Mouse (Mus musculus) testis, postnatal 14 days (tissue): ENCODE results near the gene Mpdz.

Source experiments
- DNase-seq: peaks from one replicate; pipeline ENCODE4 v3.0.0; 2021; ENCODE audit warnings: low spot score

The Mpdz gene

GRCm38 (mm10) chr4:81392869-81393268 is 49.7 kb downstream of the Mpdz start:
- DNase-seq: no peak

GRCm38 (mm10) chr4:81389263-81389662 is 53.4 kb downstream of the Mpdz start:
- no peak for DNase-seq

- no peak for DNase-seq
Observed at GRCm38 (mm10) chr4:81387644-81388043, 55.0 kb downstream of the Mpdz start.

- no peak for DNase-seq
Observed at GRCm38 (mm10) chr4:81372355-81372754, 70.3 kb downstream of the Mpdz start.

DNA sequence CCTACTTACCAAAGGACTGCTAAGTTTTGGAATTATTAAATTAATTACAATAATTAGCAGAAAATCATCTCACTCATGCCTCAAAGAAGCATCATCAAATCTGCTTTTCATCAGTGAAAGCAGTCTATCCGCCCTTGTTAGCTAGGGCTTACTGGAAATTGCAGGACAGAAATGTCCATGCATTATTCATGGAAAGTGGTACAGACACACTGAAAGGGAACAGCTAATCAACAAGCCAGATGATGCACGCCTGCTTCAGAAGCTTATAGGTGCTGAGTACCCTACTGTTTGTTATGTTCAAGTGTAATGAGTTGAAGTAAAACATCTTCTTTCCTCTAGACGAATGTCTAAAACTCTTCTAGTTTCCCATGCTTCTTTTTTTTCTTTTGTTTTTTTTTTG is 91.2 kb downstream of the Mpdz start:
- DNase-seq: no peak

GRCm38 (mm10) chr4:81348646-81349045 is 94.0 kb downstream of the Mpdz start:
- DNase-seq: no peak

DNA sequence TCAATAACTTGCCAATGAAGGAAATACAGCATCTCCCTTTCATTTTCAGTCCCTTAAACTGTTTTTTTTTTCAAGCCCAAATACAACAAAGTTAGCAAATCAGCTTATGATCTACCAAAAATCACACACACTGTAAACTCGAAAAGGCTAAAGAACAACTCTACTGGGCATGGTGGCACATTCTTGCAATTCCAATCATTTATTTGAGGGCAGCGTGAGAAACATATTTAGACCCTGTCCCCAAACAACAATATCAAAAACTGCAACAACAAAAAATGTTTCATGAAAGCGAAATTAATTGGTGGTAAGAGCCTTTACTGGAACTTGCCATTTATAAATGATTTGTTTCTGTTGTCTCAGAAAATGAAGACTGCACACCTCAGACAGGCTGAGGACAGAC is 97.5 kb downstream of the Mpdz start:
- DNase-seq: no peak

DNA sequence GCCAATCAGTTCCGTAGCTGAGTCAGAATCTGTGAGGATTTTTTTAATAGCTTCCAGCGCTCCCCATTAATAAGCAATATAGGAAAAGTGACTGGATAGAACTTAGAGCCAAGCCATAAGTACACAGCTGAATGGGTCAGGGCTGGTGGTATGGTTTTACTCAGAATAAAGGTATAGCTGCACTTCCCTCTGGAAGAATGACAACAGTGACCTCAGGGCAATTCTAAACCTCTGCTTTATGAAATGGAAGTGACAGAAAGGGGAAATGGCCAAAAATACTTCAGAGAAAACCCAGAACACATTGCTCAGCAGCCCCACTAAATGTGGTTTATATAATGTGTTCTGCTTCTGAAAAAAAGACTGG is 109.0 kb downstream of the Mpdz start:
- DNase-seq: no peak

DNA sequence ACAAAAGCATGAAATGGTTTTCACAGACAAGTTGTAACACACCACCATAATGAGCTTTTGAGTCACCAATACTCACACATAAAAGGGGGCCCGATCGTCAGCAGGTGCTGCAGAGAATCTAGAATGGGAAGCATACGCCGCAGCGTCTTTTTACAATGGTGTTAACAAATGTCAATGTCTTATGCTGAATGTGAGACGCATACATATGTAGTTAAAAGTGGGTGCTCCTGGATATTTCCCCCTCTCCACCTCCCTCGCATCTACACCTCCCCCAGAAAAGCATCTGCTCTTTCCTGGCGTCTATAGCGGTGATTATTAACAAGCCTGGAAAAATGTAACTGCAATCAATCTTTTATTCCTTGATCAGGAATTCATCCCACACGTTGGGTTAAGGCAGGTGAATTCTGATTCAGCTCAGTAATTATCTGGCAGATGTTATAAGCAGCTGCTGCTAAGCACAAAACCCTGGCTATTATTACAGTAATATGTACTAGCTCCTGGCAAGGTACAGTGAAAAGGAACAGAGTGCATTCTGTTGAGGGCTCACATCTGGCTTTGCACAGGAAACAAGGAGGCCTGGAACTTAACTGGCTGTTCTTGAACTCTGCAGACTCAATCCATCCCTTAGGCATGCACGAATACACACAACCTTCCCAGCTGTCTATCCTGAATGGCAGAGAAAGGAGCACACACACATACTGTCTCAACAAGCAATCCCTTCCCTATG is 109.6 kb downstream of the Mpdz start:
- peak; percentile 12 for DNase-seq

- DNase-seq: no peak
Observed at GRCm38 (mm10) chr4:81332439-81332841, 110.2 kb downstream of the Mpdz start.

DNA sequence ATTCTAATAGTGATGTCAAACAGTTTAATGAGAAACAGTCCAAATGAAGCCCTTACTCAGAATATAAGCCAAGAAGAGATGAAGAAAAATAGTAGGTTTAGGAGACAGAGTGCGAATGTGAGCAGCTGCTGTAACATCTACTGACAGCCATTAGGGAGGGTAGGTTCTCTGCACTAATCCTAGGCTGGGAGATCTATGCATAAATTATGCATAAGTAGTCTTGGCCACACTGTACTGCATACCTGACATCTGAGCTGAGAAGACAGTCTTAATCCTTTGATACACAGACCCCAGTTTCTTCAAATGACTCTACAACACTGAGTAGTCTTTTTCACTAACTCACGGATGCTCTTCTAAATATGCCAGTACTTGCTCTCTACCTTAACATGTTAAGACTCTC is 114.9 kb downstream of the Mpdz start:
- no peak for DNase-seq

DNA sequence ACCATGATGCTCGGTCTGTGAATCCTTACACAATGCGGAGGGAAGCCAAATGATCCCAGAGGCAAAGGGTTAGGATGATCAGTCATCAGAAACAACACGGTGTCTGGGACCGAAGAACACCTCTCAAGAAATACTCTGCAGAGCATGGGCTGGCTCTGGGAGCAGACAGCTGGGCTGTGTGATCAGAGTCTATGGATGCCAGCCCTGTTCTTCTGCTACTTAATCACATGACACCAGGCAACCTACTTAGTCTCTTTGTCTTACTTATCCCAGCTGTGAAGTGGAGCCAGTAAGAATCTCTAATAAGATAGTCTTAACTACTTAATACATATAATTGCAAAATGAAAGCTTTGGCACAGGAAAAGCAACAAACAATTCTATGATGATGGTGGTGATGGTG is 118.8 kb downstream of the Mpdz start:
- no peak for DNase-seq

GRCm38 (mm10) chr4:81322232-81322631 is 120.4 kb downstream of the Mpdz start:
- DNase-seq: no peak

DNA sequence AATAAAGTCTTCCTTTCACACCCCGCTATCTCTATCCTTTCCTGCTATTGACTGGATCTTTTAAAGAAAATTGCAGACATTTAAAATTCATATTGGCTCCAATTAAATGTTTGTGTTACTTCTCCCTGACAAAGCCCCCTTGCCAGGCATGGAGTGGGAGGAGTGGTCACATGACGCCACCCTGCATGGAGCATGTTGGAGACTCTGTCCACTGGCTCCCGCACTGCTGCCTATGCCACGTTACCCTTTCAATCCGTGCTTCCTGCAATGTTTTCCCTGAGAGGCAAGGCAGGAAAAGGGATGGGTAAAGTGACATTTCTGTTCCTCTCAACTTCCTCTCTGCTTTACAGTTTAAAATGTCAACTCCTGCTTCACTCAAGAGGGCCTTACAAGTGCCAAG is 128.0 kb downstream of the Mpdz start:
- no peak for DNase-seq

DNA sequence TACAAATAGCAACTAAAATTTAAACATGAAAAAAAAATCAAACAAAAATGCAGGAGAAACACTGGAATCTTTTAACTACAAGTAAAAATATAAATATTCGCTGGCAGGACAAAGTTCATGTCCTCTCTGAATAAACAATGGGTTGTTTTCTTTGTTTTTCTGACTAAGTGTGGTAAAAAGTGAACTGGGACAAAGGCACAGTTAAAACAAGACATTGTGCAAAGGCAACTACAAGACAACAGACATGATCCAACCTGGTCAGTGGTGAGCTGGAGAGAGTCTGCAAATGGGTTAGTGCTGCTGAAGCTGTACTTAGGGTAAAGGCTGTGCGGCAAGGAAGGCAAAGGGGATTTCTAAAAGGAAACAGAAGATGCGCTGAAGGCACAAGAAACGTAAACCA is 129.4 kb downstream of the Mpdz start:
- DNase-seq: no peak

DNA sequence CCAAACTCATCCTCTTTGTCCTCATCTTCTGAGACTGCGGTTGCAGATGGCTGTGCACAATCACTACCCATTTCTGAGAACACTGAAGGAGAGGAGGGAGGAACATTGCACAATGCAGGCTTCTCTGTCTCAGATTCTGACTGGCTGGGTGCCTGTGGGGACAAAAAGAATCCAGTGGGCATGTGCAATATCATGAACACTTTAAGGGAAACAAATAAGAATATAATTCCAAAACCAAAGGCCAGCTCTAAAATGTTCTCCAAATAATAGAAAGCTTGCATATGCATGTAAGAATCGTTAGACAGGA is 132.5 kb downstream of the Mpdz start:
- no peak for DNase-seq

DNA sequence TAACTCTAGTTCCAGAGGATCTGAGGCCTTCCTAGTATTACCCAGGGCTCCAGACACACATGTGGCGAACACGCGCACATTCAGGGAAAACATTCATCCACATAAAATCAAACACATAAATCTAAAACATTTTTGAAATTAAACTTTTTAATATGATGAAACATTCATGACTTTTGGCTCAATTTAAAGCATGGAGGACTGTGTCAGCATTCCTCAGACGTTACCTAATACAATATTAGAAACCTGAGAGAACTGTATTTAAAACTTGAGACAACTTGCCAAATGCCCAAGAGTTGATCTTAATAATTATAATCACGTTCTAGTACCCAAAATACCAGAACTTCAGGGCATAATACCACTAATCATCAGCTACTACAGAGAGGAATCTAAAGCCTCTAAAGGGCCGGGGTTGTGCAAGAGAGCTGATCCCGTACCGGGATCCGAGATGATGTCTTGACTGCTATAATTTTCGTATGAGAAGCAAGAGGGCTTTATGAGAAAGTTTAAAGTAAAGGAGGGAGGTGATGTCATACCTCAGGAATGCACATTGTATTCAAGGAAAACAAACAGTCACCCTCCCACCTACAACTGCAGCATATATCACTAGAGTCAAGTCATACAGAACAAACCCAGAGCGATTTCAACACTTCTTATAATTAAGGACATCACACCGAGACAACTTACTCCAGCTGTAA is 133.0 kb downstream of the Mpdz start:
- DNase-seq: no peak

DNA sequence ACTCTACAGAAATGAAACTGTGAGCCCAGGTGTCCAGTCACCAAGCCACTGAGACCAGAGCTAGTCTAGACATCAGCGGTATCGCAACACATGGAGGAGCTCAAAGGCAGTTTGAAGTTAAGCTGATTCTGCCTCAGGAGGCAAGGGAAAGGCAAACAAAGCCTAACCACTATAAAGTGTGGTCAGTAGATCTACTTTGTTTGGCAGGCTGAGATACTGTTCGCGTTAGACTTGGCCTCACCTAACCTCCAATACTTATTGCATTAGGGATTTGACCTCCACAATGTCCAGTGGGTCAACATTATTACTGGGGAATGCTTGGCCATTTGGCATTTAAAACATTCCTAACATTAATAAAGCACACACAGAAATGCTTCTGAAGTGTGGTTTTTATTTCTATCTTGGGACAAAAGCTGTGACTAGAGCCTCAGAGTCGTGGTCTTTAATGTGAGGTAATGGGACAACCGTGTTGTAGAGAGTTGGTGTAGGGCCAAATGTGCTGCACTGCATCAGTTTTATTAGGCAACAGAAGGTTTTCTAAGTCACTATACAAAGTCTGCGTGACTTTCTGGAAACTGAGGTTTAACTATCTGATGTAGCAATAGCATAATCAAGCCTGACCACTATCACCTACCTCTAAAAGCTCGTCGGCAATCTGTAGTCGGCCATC is 134.9 kb downstream of the Mpdz start:
- no peak for DNase-seq

- DNase-seq: no peak
Observed at GRCm38 (mm10) chr4:81302056-81302455, 140.6 kb downstream of the Mpdz start.

GRCm38 (mm10) chr4:81298384-81298783 is 144.2 kb downstream of the Mpdz start:
- no peak for DNase-seq

DNA sequence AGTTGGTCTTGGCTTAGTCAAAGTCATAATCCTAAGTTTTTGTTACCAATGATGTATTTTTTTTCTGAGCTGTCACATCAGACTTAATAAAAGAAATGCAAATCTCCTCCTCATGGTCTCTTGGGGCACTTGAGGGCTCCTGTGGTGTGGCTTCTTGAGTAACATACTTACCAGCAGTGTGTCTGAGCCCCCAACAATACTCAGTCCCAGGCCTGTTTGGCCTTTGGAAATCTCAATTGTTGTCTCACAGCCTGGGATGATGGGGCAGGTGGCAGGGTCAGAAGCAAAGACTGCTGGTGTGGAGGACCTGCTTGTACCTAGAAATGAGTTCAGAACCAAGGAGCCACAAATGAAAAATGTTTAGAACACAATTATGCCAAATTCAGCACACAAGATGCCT is 149.3 kb downstream of the Mpdz start:
- DNase-seq: no peak

DNA sequence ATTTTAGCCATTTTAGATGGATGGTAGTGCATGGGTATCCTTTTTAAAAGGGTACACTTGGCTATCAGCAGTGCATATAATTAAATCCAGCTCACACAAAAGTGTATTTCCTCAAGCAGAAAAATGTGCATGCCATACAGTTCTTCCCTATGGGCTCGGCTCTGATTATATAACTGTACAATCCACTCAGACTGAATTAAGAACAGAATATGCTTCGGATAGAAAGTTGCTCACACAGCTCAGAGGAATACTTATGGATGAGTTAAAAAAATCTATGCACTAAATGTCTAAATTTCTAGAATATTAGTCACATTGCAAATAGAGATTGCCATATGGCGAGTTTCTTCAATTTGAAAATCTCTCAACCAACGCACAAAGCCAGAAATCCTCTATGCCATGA is 157.1 kb downstream of the Mpdz start:
- no peak for DNase-seq

- no peak for DNase-seq
Observed at GRCm38 (mm10) chr4:81283611-81284010, 159.0 kb downstream of the Mpdz start.

- DNase-seq: no peak
Observed at GRCm38 (mm10) chr4:81283081-81283480, 159.5 kb downstream of the Mpdz start.
